In the genomic region with DNA sequence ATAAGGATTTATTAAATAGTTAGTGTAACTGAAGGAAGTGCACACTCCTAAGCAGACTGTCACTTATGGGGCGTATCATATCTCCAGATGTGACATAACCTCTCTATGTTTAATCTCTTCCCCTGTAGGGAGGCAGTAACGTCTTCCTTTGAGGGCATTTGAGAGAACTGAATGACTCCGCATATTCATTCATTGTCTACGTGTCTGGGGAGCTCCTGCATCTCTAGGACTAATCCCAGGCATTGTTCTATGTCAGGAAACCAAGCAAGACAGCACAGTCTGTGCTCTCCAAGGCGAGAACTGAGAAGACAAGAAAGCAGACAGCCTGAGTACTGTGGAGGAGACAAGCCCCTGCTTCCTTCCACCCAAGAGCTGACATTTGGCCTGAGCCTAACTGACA, we compare ENCODE assay signal across 14 mouse cellular contexts. TPM values are rescaled to one million over a fixed set of nuclear protein-coding genes. Genes with fewer than 3 reads are reported as not detected.
DNase-seq lines count a peak whose midpoint lies in the region; ATAC-seq and TF ChIP-seq lines count a peak whose summit lies in the region.
"Had no signal": no experiment of that assay in that cellular context is flagged by ENCODE, and none has a peak within 500 bp of the region (broad histone marks: within the 10 kb centered on the region; RNA-seq: fewer than 3 reads in every experiment).

No protein-coding gene starts in this region.

- WGBS in heart, embryonic 16.5 days, result 64% methylated on average over 5 of the region's 5 CpGs
- WGBS in heart, embryonic 10.5 days, result 62% methylated on average over 5 of the region's 5 CpGs
- WGBS in liver, embryonic 14.5 days (ENCODE audit: insufficient replicate concordance), result 29% methylated on average over 5 of the region's 5 CpGs
- 74% methylated on average over 5 of the region's 5 CpGs for WGBS in intestine, embryonic 16.5 days

- H3K4me3 ChIP-seq in heart, embryonic 16.5 days (ENCODE audit: low read length), result no peak overlapping the region
- no peak overlapping the region for H3K4me3 ChIP-seq in heart, embryonic 10.5 days
- peak overlapping the region; percentile 48 for H3K4me3 ChIP-seq in megakaryocyte, embryonic 14.5 days (replicated peaks)
- no peak overlapping the region for H3K4me3 ChIP-seq in liver, embryonic 14.5 days (ENCODE audit: insufficient read depth in 1 of 2, low read depth in 2 of 2, low read length in 2 of 2)
- no peak overlapping the region for H3K4me3 ChIP-seq in intestine, embryonic 16.5 days (ENCODE audit: low read length)
- H3K4me3 ChIP-seq: limb, embryonic 10.5 days; lung, embryonic 15.5 days; neural tube, embryonic 15.5 days had no signal

- H3K27me3 ChIP-seq in heart, embryonic 16.5 days (ENCODE audit: control insufficient read depth, insufficient read depth, low read length), result no peaks in the 10 kb centered on the region
- no peaks in the 10 kb centered on the region for H3K27me3 ChIP-seq in heart, embryonic 10.5 days (ENCODE audit: insufficient read depth, poor library complexity, severe bottlenecking)
- no peaks in the 10 kb centered on the region for H3K27me3 ChIP-seq in megakaryocyte, embryonic 14.5 days (replicated peaks)
- no peaks in the 10 kb centered on the region for H3K27me3 ChIP-seq in liver, embryonic 14.5 days (ENCODE audit: control insufficient read depth, insufficient read depth, low read length)
- no peaks in the 10 kb centered on the region for H3K27me3 ChIP-seq in intestine, embryonic 16.5 days (replicated peaks; ENCODE audit: control insufficient read depth, insufficient read depth, low read length)
- H3K27me3 ChIP-seq: CH12.LX; lung, embryonic 15.5 days; neural tube, embryonic 15.5 days had no signal

- peaks cover 10% of the 10 kb centered on the region for H3K36me3 ChIP-seq in heart, embryonic 16.5 days (ENCODE audit: control insufficient read depth, insufficient read depth)
- peaks cover 28% of the 10 kb centered on the region for H3K36me3 ChIP-seq in heart, embryonic 10.5 days
- H3K36me3 ChIP-seq in megakaryocyte, embryonic 14.5 days (replicated peaks; ENCODE audit: low read length), result peaks cover 8% of the 10 kb centered on the region
- H3K36me3 ChIP-seq in liver, embryonic 14.5 days (replicated peaks; ENCODE audit: control insufficient read depth, insufficient read depth, low read depth), result no peaks in the 10 kb centered on the region; the same call in 1 of the 2 replicates
- H3K36me3 ChIP-seq in intestine, embryonic 16.5 days (ENCODE audit: control insufficient read depth, insufficient read depth, low read length), result no peaks in the 10 kb centered on the region

- no peak overlapping the region for H3K9ac ChIP-seq in heart, embryonic 16.5 days (ENCODE audit: low read length)
- H3K9ac ChIP-seq in liver, embryonic 14.5 days (replicated peaks), result no peak overlapping the region
- no peak overlapping the region for H3K9ac ChIP-seq in intestine, embryonic 16.5 days (ENCODE audit: low read depth, low read length)
- H3K9ac ChIP-seq: lung, embryonic 15.5 days; neural tube, embryonic 15.5 days had no signal

- H3K4me2 ChIP-seq in heart, embryonic 16.5 days (ENCODE audit: low read depth, low read length), result no peak overlapping the region
- no peak overlapping the region for H3K4me2 ChIP-seq in liver, embryonic 14.5 days (ENCODE audit: low read depth)
- H3K4me2 ChIP-seq in intestine, embryonic 16.5 days (ENCODE audit: low read depth, low read length), result no peak overlapping the region
- H3K4me2 ChIP-seq: lung, embryonic 15.5 days; neural tube, embryonic 15.5 days had no signal

- no peak for TF ChIP-seq CTCF in liver, embryonic 14.5 days (IDR thresholded peaks at IDR 0.05; ENCODE audit: low read depth)

- no peak for TF ChIP-seq EP300 in liver, embryonic 14.5 days (IDR thresholded peaks at IDR 0.05; ENCODE audit: low read depth)

- peak overlapping the region; percentile 17 for H3K27ac ChIP-seq in heart, embryonic 16.5 days (ENCODE audit: low read length)
- H3K27ac ChIP-seq in heart, embryonic 10.5 days, result no peak overlapping the region
- H3K27ac ChIP-seq in liver, embryonic 14.5 days, result no peak overlapping the region
- no peak overlapping the region for H3K27ac ChIP-seq in intestine, embryonic 16.5 days (ENCODE audit: low read length)
- H3K27ac ChIP-seq: limb, embryonic 10.5 days; lung, embryonic 15.5 days; neural tube, embryonic 15.5 days had no signal

- H3K9me3 ChIP-seq in heart, embryonic 16.5 days (replicated peaks; ENCODE audit: control insufficient read depth, low read length), result no peaks in the 10 kb centered on the region
- no peaks in the 10 kb centered on the region for H3K9me3 ChIP-seq in heart, embryonic 10.5 days
- no peaks in the 10 kb centered on the region for H3K9me3 ChIP-seq in megakaryocyte, embryonic 14.5 days
- no peaks in the 10 kb centered on the region for H3K9me3 ChIP-seq in liver, embryonic 14.5 days (ENCODE audit: control insufficient read depth, low read length)
- H3K9me3 ChIP-seq in intestine, embryonic 16.5 days (ENCODE audit: control insufficient read depth, low read length), result no peaks in the 10 kb centered on the region
- H3K9me3 ChIP-seq: limb, embryonic 10.5 days; lung, embryonic 15.5 days; neural tube, embryonic 15.5 days had no signal

- peaks cover 15% of the 10 kb centered on the region for H3K4me1 ChIP-seq in heart, embryonic 16.5 days (ENCODE audit: control insufficient read depth, insufficient read depth, low read length)
- peaks cover 32% of the 10 kb centered on the region for H3K4me1 ChIP-seq in heart, embryonic 10.5 days
- H3K4me1 ChIP-seq in megakaryocyte, embryonic 14.5 days, result peaks cover 41% of the 10 kb centered on the region
- no peaks in the 10 kb centered on the region for H3K4me1 ChIP-seq in liver, embryonic 14.5 days (replicated peaks; ENCODE audit: control insufficient read depth in 2 of 2, insufficient read depth in 2 of 2, low read length in 1 of 2)
- H3K4me1 ChIP-seq in intestine, embryonic 16.5 days (ENCODE audit: control insufficient read depth, insufficient read depth, low read length), result peaks cover 2% of the 10 kb centered on the region; the same call in 1 of the 2 replicates

- 0 out of 2 replicates have a peak, but pooled peaks have one; percentile 51 for ATAC-seq in heart, embryonic 16.5 days (replicated peaks; ENCODE audit: extremely low read depth, insufficient read depth, low FRiP score)
- ATAC-seq in megakaryocyte, adult 5-6 weeks (ENCODE audit: poor library complexity, severe bottlenecking), result no peak
- peak; percentile 31; the same call in 1 of the 2 replicates for ATAC-seq in liver, embryonic 14.5 days (ENCODE audit: insufficient read depth)
- peak; percentile 76 for ATAC-seq in megakaryocyte progenitor cell, adult 5-6 weeks (replicated peaks; ENCODE audit: poor library complexity)
- ATAC-seq in intestine, embryonic 16.5 days, result no peak
- ATAC-seq: forebrain, embryonic 16.5 days; inflammation-experienced regulatory T-cells, adult 6 months had no signal

- DNase-seq in heart, embryonic 10.5 days (ENCODE audit: low spot score), result no peak
- DNase-seq in liver, embryonic 14.5 days (ENCODE audit: low read depth in 3 of 3, low spot score in 3 of 3), result no peak
- DNase-seq: cerebellum, postnatal 14 days had no signal

RNA-seq across cellular contexts. Expression of a gene that starts 29.5 kb away (rescaled TPM):
- 53.1 and 54.0 TPM in 2 replicates for polyA plus RNA-seq in heart, embryonic 16.5 days (2015; fragmentation: Nextera tagmentation; extraction: Ambion mirVana)
- 49.1 and 56.0 TPM in 2 replicates for polyA plus RNA-seq in heart, embryonic 10.5 days (2016; fragmentation: Nextera tagmentation; extraction: Ambion mirVana)
- 3.7 TPM in 1 of 2 replicates, not detected in the other for polyA plus RNA-seq in megakaryocyte, embryonic 14.5 days (2012; ENCODE audit: insufficient read depth, low replicate concordance)
- total RNA-seq in megakaryocyte, adult 5-6 weeks (2015), result 45.5 and 46.9 TPM in 2 replicates
- 96.0 and 126 TPM in 2 replicates for total RNA-seq in megakaryocyte, adult 5-6 weeks (2017)
- 3.9 and 6.1 TPM in 2 replicates for polyA plus RNA-seq in liver, embryonic 14.5 days (2012; rRNA removed)
- 6.6 and 9.1 TPM in 2 replicates for polyA plus RNA-seq in liver, embryonic 14.5 days (2014; fragmentation: Nextera tagmentation; extraction: Ambion mirVana)
- 45.7 and 46.4 TPM in 2 replicates for total RNA-seq in megakaryocyte progenitor cell, adult 5-6 weeks (2015)
- total RNA-seq in megakaryocyte progenitor cell, adult 5-6 weeks (2017), result 72.5 and 98.3 TPM in 2 replicates
- 20.6 and 23.7 TPM in 2 replicates for polyA plus RNA-seq in intestine, embryonic 16.5 days (2015; fragmentation: Nextera tagmentation; extraction: Ambion mirVana)

Comparison
In these comparisons a context has a peak if more than half of its experiments do, and no peak if none do; other contexts are left out.
1. ATAC-seq: peak in heart, embryonic 16.5 days (single experiment), liver, embryonic 14.5 days (single experiment) and megakaryocyte progenitor cell, adult 5-6 weeks (single experiment); none in megakaryocyte, adult 5-6 weeks (single experiment) and intestine, embryonic 16.5 days (single experiment).